Mouse (Mus musculus) gastrocnemius, postnatal 10 days (tissue): ENCODE results near the gene Olfr1324. TPM values are rescaled to one million over a fixed set of nuclear protein-coding genes. Genes with fewer than 3 reads are reported as not detected.
"Not testable (repeated sequence)": the region's sequence is repeated elsewhere in the genome, so short reads cannot be mapped to it uniquely, and the experiment has no call there.

ENCODE experiments used
- DNase-seq: peaks from one replicate; pipeline ENCODE4 v3.0.0; 2021; ENCODE audit warnings: mixed read lengths
- long read RNA-seq, 2 experiments: library from polyadenylated mRNA; stranded (forward); transcript quantifications; one replicate each; pipeline ENCODE4 v2.0.0; 2021
- total RNA-seq, 2 experiments: library from RNA; stranded (reverse); gene quantifications; 2 replicates each; pipeline ENCODE4 v1.2.3; 2021

Gene Olfr1324
- not detected for total RNA-seq
- long read RNA-seq, experiment 1 = 0 reads
- long read RNA-seq, experiment 2 = 0 reads

DNA sequence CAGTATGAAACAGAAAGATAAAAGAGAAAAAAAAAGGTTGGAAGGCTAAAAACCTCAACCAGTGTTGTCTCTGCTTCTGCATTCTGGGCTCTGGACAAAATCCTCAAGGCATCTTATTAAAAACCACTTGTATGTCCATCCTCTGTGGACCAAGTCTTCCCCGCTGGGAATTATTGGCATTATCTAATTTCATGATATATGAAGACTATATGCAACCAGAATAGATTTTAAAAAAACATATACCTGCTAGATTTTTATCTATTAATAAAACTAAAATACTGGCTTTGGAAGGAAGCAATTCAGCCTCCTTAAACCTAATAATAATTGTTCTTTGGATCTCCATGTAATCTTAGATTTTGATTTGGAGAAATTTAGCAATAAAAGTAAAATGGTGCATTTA, at the start of gene Olfr1324:
Gene Olfr1324 (minus strand): TSS at position 101 of the 400 bp plus-strand sequence.
- no peak for DNase-seq

DNA sequence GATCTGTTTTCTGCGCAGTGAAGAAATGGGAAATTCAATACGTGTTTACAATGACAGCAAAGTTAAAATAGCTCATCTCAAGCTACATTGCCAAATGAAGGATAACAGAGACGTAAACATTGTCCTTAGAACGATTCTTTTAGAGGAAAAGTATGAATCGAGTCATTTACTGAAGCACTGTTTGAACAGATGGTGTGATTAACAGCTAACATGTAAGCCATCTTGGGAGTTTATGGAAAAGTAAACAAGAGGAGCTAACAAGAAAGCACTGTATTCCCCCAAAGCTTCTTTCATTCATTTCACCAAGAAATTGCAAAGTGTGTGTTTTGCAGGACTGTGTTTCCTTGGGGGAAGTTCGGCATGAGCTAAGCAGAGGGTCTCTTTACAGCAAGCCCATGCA, 42.0 kb upstream of the Olfr1324 start:
- DNase-seq = not testable (repeated sequence)

DNA sequence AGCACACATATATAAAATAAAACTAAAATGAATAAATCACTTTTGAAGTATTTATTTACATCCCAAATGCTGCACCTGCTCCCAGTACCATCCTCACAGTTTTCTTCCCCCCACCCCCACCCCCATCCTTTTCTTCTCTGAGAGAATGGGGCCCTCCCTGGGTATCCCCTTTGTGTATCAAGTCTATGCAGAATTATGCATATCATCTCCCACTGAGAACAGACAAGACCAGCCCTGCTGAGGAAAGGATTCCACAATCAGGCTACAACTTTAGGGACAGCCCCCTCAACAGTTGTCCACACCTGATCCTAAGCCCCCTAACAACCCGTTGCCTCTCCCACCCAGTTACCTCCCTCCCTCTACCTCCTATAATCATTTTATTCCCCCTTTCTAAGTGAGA, 27.8 kb upstream of the Olfr1324 start:
- no peak for DNase-seq

DNA sequence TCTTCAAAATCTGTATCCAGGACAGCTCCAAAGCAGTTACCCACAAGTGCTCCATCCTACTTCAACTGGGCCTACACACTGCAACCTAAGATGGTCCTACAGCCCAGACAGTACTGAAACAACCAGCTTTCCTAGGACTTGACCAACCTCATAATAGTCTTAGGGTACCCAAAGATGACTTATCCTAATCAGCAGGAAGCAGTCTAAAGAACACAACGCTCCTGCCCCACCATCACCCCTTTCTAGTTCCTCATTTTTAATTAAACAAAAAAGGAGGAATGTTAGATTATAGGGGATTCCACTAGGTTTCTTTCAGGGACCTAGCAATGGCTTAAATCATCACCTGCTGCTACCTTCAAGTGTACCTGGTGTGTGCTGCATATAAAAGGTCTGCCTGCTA, 15.1 kb upstream of the Olfr1324 start:
- DNase-seq = no peak

DNA sequence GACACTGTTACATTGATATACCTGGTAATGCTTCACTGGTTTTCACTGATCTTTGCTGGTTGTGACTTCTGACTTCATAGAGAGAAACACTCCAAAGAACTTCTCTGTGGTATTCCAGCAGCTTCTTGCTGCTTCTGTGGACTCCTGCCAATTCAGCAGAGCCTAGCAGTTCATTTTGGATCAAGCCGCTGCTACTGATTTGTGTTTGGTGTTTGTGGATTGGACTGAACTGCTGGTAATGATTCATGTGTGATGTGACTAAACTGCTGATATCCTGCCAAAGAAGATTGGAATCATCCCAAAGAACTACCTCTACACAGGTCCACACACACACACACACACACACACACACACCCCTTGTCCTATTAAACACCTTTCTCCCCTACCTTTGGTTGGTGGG, 14.4 kb upstream of the Olfr1324 start:
- DNase-seq = no peak

DNA sequence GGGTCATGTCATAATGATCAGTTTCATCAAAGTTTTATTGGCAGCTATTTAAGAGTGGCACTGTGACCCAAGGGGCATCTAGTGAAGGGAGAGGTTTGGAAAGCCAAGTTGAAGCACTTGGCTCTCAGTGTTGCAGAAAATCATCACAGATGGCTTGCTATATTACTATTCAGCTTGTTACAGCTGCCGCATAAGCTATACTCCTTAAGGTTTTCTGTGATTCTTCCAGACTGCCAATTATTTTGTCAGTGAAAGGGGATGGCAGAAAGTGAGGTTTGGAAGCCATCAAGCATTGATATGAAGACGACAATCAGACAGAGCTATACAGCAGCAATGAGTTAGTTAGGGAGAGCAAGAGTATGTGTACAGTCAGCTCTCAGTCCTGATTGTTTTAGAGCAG, 4.2 kb upstream of the Olfr1324 start:
- no peak for DNase-seq

DNA sequence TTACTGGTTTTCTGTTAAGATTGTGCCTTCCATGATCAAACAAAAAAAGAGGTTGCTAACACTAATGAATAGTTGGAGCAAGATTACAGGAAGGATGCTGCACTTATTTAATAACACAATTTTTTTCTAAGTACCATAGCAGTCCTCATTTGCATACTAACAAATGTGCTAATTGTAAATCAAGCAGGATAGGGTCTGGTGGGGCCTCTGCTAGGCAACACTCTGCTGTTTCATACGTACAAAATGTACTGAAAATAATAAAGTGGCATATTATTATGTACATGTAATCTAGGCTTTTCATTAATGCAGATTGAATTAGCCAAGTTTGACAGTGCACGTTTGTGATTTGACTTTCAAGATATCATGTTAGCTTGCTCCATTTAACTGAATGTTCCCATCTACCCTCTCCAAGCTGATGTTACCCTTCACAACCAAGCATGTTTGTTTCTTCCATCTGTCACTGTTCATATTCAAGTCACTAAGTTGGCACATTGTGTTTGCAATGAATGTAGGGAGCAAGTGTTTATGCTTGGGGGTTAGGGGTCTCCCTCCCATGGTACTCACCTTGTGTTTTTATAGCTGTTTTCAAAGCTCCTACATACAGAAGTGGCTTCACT, 478 bp downstream of the Olfr1324 start:
- DNase-seq = no peak

DNA sequence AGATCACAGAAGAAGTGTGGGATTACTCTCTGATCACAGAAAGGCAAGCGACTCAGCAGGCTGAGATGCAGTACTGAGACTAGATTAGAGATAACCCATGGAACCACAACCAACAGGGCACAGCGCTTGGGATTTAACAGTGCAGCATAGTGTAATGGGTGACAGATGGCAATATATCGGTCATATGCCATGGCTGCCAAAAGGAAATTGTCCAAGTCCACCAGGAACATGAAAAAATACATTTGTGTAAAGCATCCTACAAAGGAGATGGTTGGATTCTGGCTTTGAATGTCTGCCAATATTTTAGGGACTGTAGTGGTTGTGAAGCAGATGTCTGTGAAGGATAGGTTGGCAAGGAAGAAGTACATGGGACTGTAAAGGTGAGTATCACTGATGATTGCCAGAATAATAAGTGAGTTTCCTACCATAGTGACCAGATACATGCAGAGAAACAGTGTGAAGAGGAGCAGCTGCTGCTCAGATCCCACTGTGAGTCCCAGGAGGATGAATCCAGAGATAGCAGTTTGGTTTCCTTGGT, 2.3 kb downstream of the Olfr1324 start:
- no peak for DNase-seq

DNA sequence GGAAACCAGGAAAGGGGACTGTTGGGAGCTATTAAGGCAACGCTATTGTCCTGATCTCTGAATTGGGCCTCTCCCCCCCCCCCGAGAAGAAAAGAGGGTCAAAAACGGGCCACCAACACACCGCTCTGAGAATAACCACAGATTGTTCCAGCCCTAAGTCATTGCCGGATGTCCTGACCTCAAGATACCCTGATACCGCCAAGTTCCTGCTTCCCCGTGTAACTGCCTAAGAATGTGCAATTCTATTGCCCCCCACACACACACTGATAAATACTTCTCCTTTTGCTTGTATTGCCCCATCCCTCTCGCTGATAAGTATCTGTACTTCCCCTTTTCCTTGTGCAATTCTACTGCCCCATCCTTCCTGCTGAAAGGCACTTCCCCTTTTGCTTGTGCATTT, 17.9 kb downstream of the Olfr1324 start:
- not testable (repeated sequence) for DNase-seq

DNA sequence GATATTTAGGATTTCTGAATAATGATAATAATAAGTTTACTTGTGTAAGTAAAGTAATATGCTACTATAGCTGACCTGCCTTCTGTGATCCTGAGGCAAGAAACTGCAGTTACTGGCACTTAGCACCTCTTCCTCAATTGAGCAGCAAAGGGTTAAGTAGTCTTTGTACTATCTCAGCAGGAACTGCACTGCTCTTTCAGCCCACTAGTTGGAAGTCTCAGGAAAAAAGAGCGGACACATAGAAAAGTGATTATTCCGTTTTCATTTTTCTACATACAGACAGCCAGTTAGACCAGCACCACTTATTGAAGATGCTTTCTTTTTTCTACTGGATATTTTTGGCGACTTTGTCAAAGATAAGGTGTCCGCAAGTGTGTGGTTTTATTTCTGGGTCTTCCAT, 37.7 kb downstream of the Olfr1324 start:
- not testable (repeated sequence) for DNase-seq

DNA sequence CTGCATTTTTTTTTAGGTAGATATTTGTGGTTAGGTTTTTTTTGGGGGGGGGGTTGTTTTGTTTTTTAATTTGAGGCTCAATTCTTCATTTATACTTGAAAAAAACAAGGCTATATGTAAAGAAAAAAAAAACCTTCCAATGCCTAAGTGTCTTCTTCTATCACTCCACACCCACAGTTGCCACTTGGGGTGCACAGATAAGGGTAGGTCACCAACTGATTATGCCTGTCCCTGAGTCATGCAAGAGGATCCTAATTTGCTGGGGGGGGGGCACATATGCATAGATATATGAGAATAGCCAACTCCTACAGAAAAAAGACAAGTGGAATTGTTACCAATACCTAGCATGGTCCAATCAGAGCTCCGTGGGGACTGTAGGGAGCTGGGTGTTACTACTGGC, 53.3 kb downstream of the Olfr1324 start:
- no peak for DNase-seq
